Mouse (Mus musculus) embryo, embryonic 10.5 days (tissue): ENCODE data around the gene Calr.
A peak's percentile ranks its signal among the peaks of the same experiment; 100 is the strongest.
"Not testable (repeated sequence)": the region's sequence is repeated elsewhere in the genome, so short reads cannot be mapped to it uniquely, and the experiment has no call there.

Experiments
- DNase-seq: peaks from one replicate; pipeline ENCODE4 v3.0.0-alpha.2; 2015; ENCODE audit warnings: low spot score

Gene Calr

GRCm38 (mm10) chr8:84844397-84845070, 2.2 kb downstream of the Calr start:
- DNase-seq = no peak

- DNase-seq = no peak
These were observed 5.2 kb downstream of the Calr start for GRCm38 (mm10) chr8:84841514-84841913.

GRCm38 (mm10) chr8:84840248-84840999, 6.3 kb downstream of the Calr start, which contains the start of gene Rad23a:
Rad23a (minus strand) TSS chr8:84840665.
- peak; percentile 97 for DNase-seq

- peak; percentile 19 for DNase-seq
These were observed 6.9 kb downstream of the Calr start for GRCm38 (mm10) chr8:84839875-84840247.

GRCm38 (mm10) chr8:84839411-84839810, 7.3 kb downstream of the Calr start:
- DNase-seq = no peak

- DNase-seq = no peak
These were observed 8.2 kb downstream of the Calr start for GRCm38 (mm10) chr8:84838513-84838912.

GRCm38 (mm10) chr8:84837912-84838470, 8.7 kb downstream of the Calr start:
- DNase-seq = no peak

- DNase-seq = peak; percentile 75
These were observed 9.4 kb downstream of the Calr start for GRCm38 (mm10) chr8:84837149-84837911.

GRCm38 (mm10) chr8:84834866-84835855, 11.6 kb downstream of the Calr start:
- DNase-seq = no peak

- no peak for DNase-seq
These were observed 12.5 kb downstream of the Calr start for GRCm38 (mm10) chr8:84834002-84834865.

- no peak for DNase-seq
These were observed 13.7 kb downstream of the Calr start for GRCm38 (mm10) chr8:84832759-84833742.

GRCm38 (mm10) chr8:84832034-84832717, 14.6 kb downstream of the Calr start:
- peak; percentile 81 for DNase-seq

- no peak for DNase-seq
These were observed 15.2 kb downstream of the Calr start, which contains the start of gene Gadd45gip1 for GRCm38 (mm10) chr8:84831490-84831889. Gadd45gip1 (plus strand) TSS chr8:84831522.

GRCm38 (mm10) chr8:84826518-84826917, 20.2 kb downstream of the Calr start:
- not testable (repeated sequence) for DNase-seq

GRCm38 (mm10) chr8:84825636-84826035, 21.1 kb downstream of the Calr start:
- DNase-seq = no peak

- peak; percentile 84 for DNase-seq
These were observed 23.1 kb downstream of the Calr start for GRCm38 (mm10) chr8:84823653-84824052.

- DNase-seq = no peak
These were observed 24.0 kb downstream of the Calr start, which contains the start of gene Dand5 for GRCm38 (mm10) chr8:84822723-84823122. Dand5 (minus strand) TSS chr8:84822823.

- no peak for DNase-seq
These were observed 30.6 kb downstream of the Calr start for GRCm38 (mm10) chr8:84816117-84816516.
